Mouse (Mus musculus) WW6 (cell line): ENCODE data around the gene Chrna4.

Source experiments
- DNase-seq: peaks from one replicate; pipeline ENCODE4 v3.0.0-alpha.2; 2013; ENCODE audit warnings: low read depth, low spot score

Chrna4 gene

DNA sequence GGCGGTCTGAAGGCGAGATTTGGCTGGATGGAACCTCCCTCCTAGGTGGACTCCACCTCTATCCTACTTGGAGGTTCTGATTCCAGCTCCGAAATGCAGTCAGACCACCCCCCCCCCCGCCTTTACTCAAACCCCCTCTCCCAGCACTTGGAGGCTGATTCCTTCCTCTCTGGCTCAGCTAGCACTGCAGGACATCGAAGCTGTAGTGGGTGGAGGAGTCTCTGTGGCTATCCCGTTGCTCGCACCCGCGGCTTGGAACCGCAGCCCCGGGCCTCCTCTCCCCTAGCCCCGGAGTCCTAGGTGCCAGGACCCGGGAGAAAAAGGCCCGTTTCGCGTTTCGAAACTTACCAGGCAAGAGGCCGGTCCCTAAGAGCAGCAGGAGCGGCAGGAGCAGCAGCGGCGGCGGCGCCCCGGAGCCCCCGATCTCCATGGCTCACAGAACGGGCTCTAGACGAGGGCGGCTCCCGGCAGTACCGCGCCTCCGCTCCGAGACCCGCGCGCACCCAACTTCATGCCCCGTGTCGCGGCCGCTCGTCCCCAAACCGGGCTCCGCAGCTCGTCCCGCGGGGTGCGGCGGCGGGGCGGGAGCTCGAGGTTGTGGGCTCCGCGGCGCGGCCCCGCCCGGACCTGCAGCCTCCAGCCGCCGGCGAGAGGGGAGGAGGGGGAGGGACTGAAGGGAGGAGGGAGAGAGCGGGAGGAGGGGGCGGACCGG, 4.5 kb downstream of the Chrna4 start:
- DNase-seq = no peak

- DNase-seq = no peak
Measured at GRCm38 (mm10) chr2:181036561-181036960, 6.8 kb downstream of the Chrna4 start.

DNA sequence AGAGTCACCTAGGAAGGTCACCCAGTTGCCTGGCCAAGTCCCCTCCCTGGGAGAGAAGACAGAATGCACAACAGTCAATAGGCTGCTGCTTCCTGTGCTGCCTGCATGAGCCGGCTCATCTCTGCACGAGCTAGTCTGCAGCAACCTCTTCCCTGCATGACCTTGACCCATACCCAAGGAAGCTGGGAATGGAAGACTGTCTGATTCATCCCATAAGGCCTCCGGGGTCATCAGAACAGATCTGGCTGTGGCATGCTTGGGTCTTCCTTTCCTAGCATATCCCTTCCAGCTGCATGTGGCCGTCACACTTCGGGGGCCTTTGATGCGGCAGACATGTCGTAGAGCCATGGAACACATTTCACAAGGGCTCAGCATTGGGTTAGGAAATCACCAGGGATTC, 8.2 kb downstream of the Chrna4 start:
- DNase-seq = no peak

GRCm38 (mm10) chr2:181033310-181033709, 10.0 kb downstream of the Chrna4 start:
- no peak for DNase-seq

DNA sequence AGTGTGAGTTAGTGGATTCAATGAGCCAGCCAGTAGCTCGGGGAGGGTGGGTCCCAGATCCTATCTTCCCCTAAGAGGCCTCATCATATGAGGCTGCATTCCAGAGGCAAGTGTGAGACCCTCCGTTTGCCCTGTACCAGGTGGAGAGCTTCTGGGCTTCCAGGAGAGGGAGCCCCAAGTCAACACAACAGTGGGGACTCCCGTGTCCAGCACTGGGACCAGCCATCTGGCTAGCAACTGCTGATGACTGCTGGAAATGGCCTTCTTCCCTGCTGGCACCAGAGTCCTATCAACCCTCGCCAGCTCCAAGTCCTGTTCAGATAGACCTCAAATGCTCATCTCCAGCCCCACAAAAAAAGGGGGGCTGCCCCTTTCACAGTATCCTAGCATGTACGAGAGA, 10.9 kb downstream of the Chrna4 start:
- DNase-seq = no peak

- no peak for DNase-seq
Measured at GRCm38 (mm10) chr2:181031406-181031934, 11.9 kb downstream of the Chrna4 start.

- DNase-seq = no peak
Measured at GRCm38 (mm10) chr2:181008339-181008738, 35.0 kb downstream of the Chrna4 start.

GRCm38 (mm10) chr2:181007054-181007453, 36.3 kb downstream of the Chrna4 start:
- no peak for DNase-seq

DNA sequence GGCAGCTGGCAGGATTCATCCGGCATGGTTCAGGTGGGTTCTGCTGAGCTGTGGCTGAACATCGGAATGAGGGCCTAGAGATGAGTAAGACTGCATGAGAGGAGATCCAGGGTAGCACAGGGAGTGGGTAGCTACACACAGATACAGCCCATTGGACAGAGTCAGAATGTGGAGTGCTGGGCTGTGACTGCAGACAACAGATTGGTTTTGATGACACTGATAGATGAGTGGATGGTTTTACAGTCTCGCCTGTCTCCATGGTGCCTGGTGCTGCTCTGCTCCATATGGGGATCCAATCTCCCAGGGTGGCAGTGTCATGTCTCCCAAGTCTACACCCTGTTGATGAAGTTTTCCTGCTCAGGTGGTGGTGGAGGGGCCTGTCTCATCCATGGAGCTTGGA, 46.4 kb downstream of the Chrna4 start:
- no peak for DNase-seq

GRCm38 (mm10) chr2:180996436-180996835, 46.9 kb downstream of the Chrna4 start:
- no peak for DNase-seq

GRCm38 (mm10) chr2:180995457-180995856, 47.9 kb downstream of the Chrna4 start:
- DNase-seq = no peak

GRCm38 (mm10) chr2:180994360-180994759, 49.0 kb downstream of the Chrna4 start:
- no peak for DNase-seq

- no peak for DNase-seq
Measured at GRCm38 (mm10) chr2:180990347-180990746, 53.0 kb downstream of the Chrna4 start.

DNA sequence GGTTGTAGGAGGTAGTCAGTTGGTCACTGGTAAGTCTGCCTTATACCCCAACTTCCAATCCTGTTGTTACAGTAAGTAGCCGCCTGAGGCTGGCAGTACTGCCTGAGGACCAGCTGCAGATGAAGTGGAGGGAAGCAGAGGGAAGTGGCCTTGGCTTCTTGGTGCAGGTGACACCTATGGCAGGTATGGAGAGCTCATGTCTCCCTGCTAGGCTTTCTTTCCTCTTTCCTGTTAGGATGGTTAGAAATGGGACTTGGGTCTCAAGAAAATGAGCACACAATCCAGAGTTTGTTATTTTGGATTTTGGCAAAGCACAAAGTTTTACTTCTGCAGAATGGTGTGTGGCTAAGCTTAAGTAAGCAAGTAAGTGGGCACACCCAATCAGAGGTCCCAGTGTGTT, 54.4 kb downstream of the Chrna4 start:
- no peak for DNase-seq

- DNase-seq = no peak
Measured at GRCm38 (mm10) chr2:180988347-180988913, 54.9 kb downstream of the Chrna4 start.

DNA sequence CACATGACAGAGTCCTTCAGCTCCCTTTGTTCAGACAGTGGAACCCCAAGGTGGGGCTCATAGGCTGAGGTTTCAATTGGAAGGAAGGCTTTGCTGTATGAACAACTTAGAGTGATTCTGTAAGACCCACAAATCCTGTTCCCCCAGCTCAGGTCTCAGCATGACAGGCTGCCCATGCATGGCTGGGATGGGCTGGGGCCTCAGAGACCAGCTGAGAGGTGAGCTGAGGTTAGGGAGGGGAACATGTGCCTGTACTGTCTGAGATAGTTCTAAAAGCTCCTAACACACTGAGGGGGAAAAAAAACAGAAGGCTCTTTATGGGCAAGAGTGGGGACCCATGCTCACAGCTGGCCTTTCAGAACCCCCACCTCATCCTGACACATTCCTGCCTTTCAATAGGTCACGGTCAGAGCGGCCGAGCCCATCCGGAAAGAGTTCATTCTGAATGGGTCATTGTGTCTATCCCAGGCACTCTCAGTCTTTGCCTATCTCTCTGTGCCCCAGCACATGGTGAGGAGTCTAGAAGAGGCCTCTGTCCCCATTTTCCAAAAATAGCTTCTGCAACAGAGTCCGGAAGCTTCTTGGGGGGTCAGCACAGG, 55.8 kb downstream of the Chrna4 start:
- no peak for DNase-seq

DNA sequence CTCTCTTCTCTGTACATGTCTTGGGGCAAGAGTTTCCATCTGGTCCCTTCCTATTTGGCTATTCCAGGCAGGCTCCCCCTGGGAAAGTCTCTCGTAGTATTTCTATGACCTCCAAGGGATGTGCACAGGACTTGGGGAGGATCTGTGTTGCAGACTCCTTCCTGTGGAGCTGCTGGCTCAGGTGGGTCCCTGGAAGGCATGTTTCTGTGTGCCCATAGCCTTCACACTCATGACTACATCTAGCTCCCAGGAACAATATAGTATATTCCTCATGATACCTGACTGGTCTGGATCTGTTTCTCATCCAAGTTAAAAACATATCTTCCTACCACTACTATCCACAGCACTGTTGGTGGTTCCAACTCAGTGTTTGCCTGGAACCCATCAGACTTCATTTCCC, 56.3 kb downstream of the Chrna4 start:
- no peak for DNase-seq

DNA sequence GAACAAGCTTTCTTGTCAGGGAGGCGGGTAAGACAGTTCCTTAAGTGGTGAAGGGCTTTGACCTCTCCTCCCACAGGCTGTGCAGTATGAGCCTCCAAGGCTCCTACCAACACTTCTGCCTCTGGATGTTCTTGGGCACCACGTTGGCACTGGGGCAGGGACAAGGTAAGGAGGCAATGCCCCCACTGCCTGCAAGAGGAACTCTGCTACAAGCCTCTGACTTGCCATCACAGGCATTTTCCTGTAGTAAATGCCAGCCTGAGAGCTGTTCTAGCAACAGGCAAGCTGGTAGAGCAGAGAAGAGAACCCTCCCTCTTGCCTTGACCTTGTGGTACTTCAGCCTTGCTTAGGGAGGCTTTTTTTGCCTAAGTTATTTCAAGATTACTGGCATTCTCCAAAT, 56.9 kb downstream of the Chrna4 start, which contains the start of gene Col20a1:
Gene Col20a1, plus strand, starts transcription at position 87 of the 400 bp plus-strand sequence.
- no peak for DNase-seq

DNA sequence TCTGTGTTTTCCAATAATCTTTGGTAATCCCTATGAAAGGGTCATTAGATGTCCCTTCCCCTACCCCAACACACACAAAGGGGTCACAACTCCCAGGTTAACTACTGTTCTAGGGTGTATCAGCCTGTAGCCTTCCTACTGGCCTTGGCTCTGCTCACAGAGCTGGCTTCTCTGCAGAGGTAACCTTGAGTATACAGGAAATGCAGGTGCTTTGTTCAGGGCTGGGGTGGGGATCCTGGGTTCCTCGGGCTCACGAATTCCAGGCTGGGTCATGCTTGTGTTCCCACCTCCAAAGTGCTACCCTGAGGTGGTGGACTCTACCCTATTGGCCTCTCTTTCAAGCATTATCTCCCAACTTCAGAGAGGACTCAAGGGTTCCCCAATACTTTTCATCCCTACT, 57.7 kb downstream of the Chrna4 start:
- DNase-seq = no peak

DNA sequence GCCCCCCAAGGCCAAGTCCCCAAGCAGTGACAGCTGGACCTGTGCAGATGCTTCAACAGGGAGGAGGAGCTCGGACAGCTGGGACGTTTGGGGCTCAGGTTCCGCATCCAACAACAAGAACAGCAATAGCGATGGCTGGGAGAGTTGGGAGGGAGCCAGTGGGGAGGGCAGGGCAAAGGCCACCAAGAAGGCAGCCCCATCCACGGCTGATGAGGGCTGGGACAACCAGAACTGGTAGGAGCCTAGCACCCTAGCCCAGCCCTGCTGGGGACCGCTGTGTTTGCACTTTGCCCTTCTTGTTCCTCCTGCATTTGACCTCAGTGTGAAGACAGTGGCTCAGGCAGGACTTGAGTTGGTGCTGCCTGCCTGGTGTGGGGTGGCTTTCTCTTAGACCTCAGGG, 62.2 kb downstream of the Chrna4 start:
- no peak for DNase-seq
